Mouse (Mus musculus) spleen, adult 2 months (tissue): ENCODE data around the gene Slc25a43. TPM values are rescaled to one million over a fixed set of nuclear protein-coding genes. Genes with fewer than 3 reads are reported as not detected.
A peak's percentile ranks its signal among the peaks of the same experiment; 100 is the strongest.

Source experiments
- DNase-seq, 2 experiments: peaks; one replicate each; pipeline versions ENCODE4 v3.0.0 to v3.0.0-alpha.2; 2012 to 2021; ENCODE audit warnings: low spot score in 2 of 2, low read depth in 1 of 2
- H3K27ac ChIP-seq: fragments of 200-500 bp; 2 replicates; pipeline ENCODE4 v1.5.1; 2012; ENCODE audit warnings: low read length, inconsistent platforms; ENCODE audit not compliant: insufficient read depth
- H3K27me3 ChIP-seq: fragments of 200-500 bp; 2 replicates; pipeline ENCODE4 v1.6.1; 2012; ENCODE audit warnings: mild to moderate bottlenecking, moderate library complexity, low read length, inconsistent platforms; ENCODE audit not compliant: control insufficient read depth, insufficient read depth
- H3K36me3 ChIP-seq: fragments of 200-500 bp; 2 replicates; pipeline ENCODE4 v1.6.1; 2012; ENCODE audit warnings: mild to moderate bottlenecking, low read length, inconsistent platforms; ENCODE audit not compliant: control insufficient read depth, insufficient read depth
- H3K4me1 ChIP-seq: fragments of 200-500 bp; 2 replicates; pipeline ENCODE4 v1.6.1; 2011; ENCODE audit warnings: inconsistent platforms; ENCODE audit not compliant: control insufficient read depth, insufficient read depth, insufficient read length
- H3K4me3 ChIP-seq: fragments of 200-500 bp; 2 replicates; pipeline ENCODE4 v1.5.1; 2011; ENCODE audit warnings: mild to moderate bottlenecking, inconsistent platforms; ENCODE audit not compliant: insufficient read depth, insufficient read length; ENCODE audit errors: extremely low read depth
- CTCF ChIP-seq: fragments of 200-500 bp; IDR thresholded peaks from 2 replicates; pipeline ENCODE4 v1.5.1; 2011; ENCODE audit warnings: mild to moderate bottlenecking, inconsistent platforms; ENCODE audit not compliant: insufficient read depth, insufficient read length, insufficient replicate concordance; ENCODE audit errors: extremely low read depth
- POLR2A ChIP-seq: fragments of 200-500 bp; IDR thresholded peaks from 2 replicates; pipeline ENCODE4 v1.6.1; 2011; ENCODE audit warnings: low read depth, low read length, inconsistent platforms
- WGBS: fragments of 180-500 bp; shearing (Covaris S2); methylation state at CpG from one replicate; pipeline ENCODE4 v1.1.7; 2018; 5-methylcytosine and 5-hydroxymethylcytosine counted together
- polyA plus RNA-seq: library from polyadenylated mRNA; depleted of rRNA; stranded (reverse); fragments of >200 nt; gene quantifications from 2 replicates; pipeline ENCODE4 v1.2.3, GENCODE M21; 2012; rRNA removed

Gene Slc25a43
- 1.2 and 1.5 TPM in 2 replicates for polyA plus RNA-seq

DNA sequence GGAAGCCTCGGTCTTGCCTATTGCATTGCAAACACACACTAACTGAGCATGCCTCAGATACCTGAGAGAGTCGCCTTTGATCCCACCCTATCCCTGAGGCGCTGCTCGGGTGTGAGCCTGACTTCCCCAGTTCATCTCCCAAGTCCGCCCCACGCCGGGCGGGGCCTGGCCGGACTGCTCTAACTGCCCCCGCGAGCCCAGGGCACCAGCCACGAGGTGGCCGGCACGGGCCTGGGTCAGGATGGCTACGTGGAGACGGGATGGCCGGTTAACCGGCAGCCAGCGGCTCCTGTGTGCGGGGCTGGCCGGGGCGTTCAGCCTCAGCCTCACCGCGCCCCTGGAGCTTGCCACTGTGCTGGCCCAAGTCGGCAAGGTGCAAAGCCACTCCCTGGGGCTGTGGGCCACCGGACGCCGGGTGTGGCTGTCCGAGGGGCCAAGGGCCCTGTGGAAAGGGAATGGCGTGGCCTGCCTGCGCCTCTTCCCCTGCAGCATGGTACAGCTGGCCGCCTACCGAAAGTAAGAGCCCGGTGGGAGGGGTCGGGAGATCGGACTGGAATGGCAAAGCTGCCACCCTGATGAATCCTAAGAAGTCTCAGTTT, at the start of gene Slc25a43:
Gene Slc25a43, plus strand, starts transcription at position 157 of the 599 bp plus-strand sequence.
- no peaks in the 10 kb centered on the region for H3K36me3 ChIP-seq
- no peak for TF ChIP-seq CTCF
- no peak for TF ChIP-seq POLR2A
- WGBS, result 37% methylated on average over 36 of the region's 36 CpGs
- H3K4me3 ChIP-seq, result peak within 1 kb of the TSS; percentile 56; the same call in 1 of the 2 replicates
- H3K27ac ChIP-seq, result peak within 1 kb of the TSS; percentile 73
- DNase-seq, result peak in 1 of 2 experiments; percentile 4
- peaks cover 2% of the 10 kb centered on the region; the same call in 1 of the 2 replicates for H3K4me1 ChIP-seq
- H3K27me3 ChIP-seq, result no peaks in the 10 kb centered on the region

DNA sequence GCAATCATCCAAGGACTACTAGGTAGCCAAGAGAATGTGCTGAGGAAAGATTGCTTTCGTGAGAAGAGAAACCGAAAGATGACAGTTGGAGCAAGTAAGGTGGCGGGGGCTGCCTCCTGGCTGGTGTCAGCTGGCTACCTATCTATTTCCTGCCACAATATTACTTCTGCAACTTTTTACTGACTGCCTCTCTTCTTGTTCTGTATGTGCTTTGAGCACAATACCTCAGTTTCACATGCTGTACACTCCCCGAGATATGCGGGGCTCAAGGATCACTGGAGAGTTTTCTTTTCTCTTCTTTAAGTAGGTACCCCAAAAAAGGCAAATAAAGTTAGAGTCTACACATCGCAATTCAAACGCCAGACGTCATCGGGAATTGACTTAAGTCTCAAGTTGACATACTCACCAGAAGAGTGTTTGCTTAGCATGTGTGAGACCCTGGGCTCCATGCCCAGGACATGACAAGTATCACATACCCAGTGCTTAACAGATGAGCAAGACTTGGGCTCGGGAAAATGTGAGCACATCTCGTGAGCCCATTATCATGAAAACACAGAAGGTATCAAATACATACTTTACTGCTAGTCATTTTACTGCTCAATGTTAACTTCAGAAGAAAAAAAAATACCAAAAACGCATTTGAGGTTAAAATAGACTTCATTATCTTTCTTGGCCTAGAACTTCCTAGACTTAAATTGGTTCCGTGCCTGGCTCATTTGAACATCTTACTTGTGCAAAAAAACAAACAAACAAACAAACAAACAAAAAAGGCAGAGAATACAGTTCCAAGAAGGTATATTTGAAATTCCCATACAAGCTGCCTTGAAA, 3.1 kb upstream of the Slc25a43 start:
- 64% methylated on average over 13 of the region's 13 CpGs for WGBS
- Histone ChIP-seq H3K4me1 (no peaks in the 10 kb centered on the region; the same call in 1 of the 2 replicates), H3K4me3 (no peak overlapping the region), H3K36me3 (no peaks in the 10 kb centered on the region), H3K27ac (no peak overlapping the region; the same call in 1 of the 2 replicates), H3K27me3 (no peaks in the 10 kb centered on the region)
- DNase-seq, result no peak
- TF ChIP-seq CTCF, result no peak
- no peak for TF ChIP-seq POLR2A

GRCm38 (mm10) chrX:36741278-36741677, 2.2 kb upstream of the Slc25a43 start:
- TF ChIP-seq POLR2A (no peak), CTCF (no peak)
- WGBS, result 59% methylated on average over 6 of the region's 6 CpGs

GRCm38 (mm10) chrX:36742744-36743143, 715 bp upstream of the Slc25a43 start:
- no peak for DNase-seq
- WGBS, result 81% methylated on average over 5 of the region's 5 CpGs
- no peak overlapping the region for H3K4me3 ChIP-seq
- no peaks in the 10 kb centered on the region for H3K27me3 ChIP-seq
- no peaks in the 10 kb centered on the region; the same call in 1 of the 2 replicates for H3K4me1 ChIP-seq
- no peak overlapping the region for H3K27ac ChIP-seq
- H3K36me3 ChIP-seq, result no peaks in the 10 kb centered on the region
- TF ChIP-seq CTCF (no peak), POLR2A (no peak)

More at GRCm38 (mm10) chrX:36741278-36741677, 2.2 kb upstream of the Slc25a43 start:
- H3K27me3 ChIP-seq, result no peaks in the 10 kb centered on the region
- H3K4me1 ChIP-seq, result no peaks in the 10 kb centered on the region; the same call in 1 of the 2 replicates
- no peak for DNase-seq
- no peaks in the 10 kb centered on the region for H3K36me3 ChIP-seq
- H3K4me3 ChIP-seq, result no peak overlapping the region
- no peak overlapping the region for H3K27ac ChIP-seq

DNA sequence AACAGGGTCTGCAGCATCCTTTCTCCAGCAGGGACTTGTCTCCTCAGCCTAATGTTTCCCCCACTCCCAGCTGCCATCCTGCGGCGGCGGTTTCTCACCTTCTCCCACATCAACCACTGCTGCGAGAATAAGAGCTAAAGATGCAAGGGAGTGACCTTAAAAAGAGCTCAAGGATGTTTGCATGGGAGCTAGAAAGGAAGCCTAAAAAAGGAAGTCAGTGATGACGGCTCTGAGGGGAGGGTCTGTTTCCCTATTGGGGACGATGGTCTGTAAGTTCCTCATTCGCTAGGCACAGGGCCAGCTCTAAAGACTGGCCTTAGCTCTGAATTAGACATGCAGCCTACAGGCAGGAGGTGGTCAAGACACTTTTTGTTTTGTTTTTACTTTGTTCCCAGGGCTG, 1.3 kb downstream of the Slc25a43 start:
- 26% methylated on average over 7 of the region's 7 CpGs for WGBS
- TF ChIP-seq CTCF, result no peak
- no peak for TF ChIP-seq POLR2A

GRCm38 (mm10) chrX:36745333-36745732, 1.9 kb downstream of the Slc25a43 start:
- H3K36me3 ChIP-seq, result no peaks in the 10 kb centered on the region
- H3K27ac ChIP-seq, result no peak overlapping the region
- H3K27me3 ChIP-seq, result no peaks in the 10 kb centered on the region
- no peak overlapping the region for H3K4me3 ChIP-seq
- 84% methylated on average over 7 of the region's 7 CpGs for WGBS
- DNase-seq, result no peak
- TF ChIP-seq CTCF (no peak), POLR2A (no peak)
- H3K4me1 ChIP-seq, result peaks cover 6% of the 10 kb centered on the region; the same call in 1 of the 2 replicates

More for the DNA sequence above, 1.3 kb downstream of the Slc25a43 start:
- no peaks in the 10 kb centered on the region for H3K27me3 ChIP-seq
- no peaks in the 10 kb centered on the region for H3K36me3 ChIP-seq
- DNase-seq, result peak; percentile 44 to 51
- H3K4me3 ChIP-seq, result 0 out of 2 replicates have a peak overlapping the region, but pooled peaks have one; percentile 3
- peak overlapping the region; percentile 61 for H3K27ac ChIP-seq
- peaks cover 6% of the 10 kb centered on the region; the same call in 1 of the 2 replicates for H3K4me1 ChIP-seq
